Mouse (Mus musculus): ENCODE measurements around the gene Bgn.

Gene Bgn

GRCm38 (mm10) chrX:73490804-73491203 is 7.4 kb downstream of the Bgn start:
- WGBS: 62% methylated on average over 3 of the region's 3 CpGs

DNA sequence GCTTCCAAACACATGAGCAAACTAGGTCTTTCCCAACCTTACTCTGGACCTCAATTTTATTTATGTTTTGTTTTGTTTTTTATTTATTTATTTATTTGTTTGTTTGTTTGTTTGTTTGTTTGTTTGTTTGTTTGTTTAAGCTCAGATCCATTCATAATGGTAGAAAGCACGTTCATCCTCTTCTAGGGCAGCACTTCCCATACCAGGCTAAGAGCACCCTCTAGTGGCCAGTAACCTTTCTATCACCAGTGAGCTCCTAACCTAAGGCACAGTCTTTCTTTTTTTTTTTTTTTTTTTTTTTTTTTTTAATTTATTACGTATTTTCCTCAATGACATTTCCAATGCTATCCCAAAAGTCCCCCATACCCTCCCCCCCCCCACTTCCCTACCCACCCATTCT is 10.2 kb downstream of the Bgn start:
- 0% methylated on average over 1 of the region's 2 CpGs for WGBS

DNA sequence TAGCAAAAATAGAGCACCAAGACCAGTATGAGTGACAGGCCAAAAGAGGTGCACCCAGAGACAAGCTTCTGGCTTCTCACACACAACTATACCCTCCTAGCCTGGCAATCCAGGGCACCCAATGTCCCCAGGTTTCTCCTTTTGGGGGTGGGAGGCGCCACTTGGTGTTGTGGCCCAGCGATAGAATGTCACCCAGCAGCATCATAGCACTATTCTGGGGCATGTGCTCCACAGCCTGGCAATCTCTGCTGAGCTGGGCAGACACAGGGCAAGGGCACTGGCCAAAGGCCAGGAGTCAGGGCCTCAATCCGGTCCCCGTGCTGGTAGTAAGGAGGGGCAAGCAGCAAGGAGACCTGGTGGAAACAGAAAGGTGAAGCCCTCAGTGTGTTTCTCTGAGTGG is 13.3 kb downstream of the Bgn start:
- 83% methylated on average over 4 of the region's 4 CpGs for WGBS

- WGBS: 66% methylated on average over 5 of the region's 5 CpGs
Observed at GRCm38 (mm10) chrX:73505130-73505735, 21.8 kb downstream of the Bgn start.

- WGBS: 73% methylated on average over 4 of the region's 4 CpGs
Observed at GRCm38 (mm10) chrX:73506577-73506976, 23.2 kb downstream of the Bgn start.

DNA sequence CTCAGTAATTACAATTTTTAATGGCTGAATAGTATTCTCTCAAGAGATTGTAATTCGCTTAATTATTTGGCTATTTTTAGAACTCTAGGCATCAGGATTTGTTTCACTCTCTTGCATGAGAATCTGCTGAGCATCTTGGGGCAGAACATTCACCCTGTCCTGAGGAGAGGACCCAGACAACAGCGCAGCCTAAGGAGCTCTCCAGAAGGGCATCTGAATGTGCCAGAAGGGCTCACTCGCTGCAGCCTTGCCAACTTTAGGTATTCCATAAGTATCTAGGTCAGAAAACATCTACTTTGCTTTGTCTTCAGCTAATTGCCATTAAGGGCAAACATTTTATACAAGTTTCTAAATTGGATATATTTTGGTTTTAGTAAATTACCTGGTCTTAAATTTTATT is 25.8 kb downstream of the Bgn start:
- 77% methylated on average over 3 of the region's 3 CpGs for WGBS

- 17% methylated on average over 3 of the region's 3 CpGs for WGBS
Observed at GRCm38 (mm10) chrX:73512904-73513303, 29.5 kb downstream of the Bgn start.

DNA sequence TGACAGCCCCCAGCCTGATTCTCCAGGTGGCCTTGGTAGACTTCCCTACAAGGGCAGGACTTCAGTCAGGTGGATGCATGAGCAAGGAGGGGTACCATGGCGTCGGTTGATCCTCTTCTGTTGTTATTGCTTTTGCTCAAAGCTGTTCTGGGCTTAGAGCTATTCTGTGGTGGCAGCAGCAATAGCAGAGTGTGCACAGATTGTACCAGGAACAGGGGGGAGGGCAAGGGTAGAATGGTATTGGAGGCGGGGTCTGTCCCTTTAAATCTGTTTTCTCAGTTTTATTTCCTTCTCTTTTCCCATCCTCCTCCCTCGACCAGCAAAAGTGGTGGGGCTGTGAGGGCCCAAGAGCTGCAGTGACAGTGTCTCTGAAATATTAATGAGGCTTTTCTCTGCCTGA is 33.2 kb downstream of the Bgn start:
- 43% methylated on average over 4 of the region's 4 CpGs for WGBS

DNA sequence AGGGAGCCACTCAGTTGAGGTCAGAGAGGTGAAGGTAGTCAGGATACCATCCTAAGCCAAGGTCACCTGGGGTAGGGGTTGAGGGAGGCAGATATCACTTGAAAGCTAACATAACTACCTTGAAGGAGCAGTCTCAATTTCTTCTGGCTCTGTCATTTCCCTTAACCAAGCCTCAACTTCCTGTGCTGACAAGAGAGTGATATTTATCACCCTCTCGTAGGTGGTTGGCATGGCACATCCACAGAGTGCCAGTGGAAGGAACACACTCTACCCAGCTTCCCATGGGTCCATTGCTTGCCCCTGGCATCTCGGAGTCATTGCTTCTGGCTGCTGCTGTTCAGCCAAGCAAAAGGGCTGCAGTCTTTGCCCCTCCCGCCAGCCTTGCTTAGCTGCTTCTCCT is 37.3 kb downstream of the Bgn start:
- 80% methylated on average over 3 of the region's 3 CpGs for WGBS

DNA sequence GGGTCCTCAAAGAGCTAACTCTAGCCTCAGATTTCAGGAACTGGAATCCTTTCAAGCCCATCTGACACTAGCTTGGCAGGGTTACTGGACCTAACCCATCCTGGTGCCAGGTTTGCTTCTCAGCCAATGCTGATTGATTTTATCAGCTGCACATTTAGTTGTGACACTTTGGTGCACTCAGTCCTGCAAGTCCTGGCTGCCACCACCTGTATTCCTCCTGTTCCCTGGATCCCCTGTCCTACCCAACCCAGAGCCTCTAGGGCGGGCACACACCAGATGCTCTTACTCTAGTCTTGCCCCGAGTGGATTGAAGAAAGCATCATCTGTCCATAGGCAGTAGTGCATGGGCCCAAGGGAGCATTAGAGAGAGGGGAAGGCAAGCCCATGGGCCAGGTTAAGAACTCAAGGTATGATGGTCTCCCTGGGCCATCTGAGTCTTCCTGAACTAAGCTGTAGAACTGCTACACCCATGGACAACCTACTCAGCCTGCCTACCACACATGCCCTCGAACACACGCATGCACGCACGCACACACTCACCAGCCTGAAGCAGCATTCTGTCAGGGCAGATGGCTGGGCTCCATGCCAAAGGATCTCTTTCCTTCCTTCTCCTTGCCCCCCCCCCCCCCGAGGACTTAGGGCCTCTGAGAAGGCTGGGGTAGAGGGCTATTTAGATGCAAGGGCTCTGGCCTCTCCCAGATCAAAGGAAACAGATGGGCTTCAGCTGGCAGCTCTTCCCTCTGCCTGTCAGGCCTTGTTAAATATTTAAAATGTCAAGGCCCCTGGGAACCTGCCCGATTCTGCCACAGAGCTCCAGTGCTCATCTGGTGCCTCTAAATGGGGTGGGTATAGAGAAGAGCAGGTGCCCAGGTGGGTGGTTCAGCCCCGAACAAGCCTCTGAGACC is 41.2 kb downstream of the Bgn start:
- 43% methylated on average over 9 of the region's 9 CpGs for WGBS

DNA sequence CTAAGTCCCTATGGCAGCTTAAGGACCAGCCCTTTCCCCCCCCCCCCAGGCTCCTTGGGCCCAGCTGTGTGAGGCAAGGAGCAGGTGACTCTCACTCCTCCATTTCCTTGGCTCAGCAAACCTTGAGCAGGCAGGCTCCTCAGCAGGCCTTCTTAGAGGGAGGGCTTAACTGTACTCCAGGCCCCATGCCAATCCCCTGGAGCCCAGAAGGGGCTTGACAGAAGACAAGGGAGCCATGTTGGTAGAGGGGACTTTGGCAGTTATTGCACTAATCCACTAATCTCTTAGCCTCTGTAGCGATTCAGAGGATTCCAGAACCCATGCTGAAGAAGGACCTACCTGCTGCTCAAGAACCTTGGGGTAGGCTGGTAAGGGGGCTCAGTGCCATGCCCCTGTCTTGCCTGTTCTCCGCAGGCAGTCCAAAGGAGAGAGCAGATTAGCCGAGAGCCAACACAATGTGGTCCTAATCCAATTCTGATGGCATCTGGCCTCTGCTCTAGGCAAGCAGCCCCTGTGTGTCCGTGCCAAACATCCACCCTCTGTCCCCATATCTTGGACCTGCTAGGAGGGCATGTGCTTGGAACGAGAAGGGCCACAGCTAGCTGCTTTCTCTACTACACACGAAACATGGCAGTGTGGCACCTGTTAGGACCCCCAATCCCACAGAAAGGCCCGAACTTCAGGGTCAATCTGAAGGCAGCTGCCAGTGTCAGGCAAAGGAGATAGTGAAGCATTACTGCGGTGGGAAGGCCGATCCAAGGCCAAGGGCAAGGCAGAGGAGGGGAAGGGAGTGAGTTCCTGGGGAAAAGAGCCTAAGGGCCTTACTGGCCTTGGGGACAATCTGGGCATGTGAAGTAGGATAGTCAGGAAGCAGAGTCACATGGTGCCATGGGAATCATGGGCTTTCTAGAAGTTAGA is 42.1 kb downstream of the Bgn start:
- 77% methylated on average over 9 of the region's 9 CpGs for WGBS

DNA sequence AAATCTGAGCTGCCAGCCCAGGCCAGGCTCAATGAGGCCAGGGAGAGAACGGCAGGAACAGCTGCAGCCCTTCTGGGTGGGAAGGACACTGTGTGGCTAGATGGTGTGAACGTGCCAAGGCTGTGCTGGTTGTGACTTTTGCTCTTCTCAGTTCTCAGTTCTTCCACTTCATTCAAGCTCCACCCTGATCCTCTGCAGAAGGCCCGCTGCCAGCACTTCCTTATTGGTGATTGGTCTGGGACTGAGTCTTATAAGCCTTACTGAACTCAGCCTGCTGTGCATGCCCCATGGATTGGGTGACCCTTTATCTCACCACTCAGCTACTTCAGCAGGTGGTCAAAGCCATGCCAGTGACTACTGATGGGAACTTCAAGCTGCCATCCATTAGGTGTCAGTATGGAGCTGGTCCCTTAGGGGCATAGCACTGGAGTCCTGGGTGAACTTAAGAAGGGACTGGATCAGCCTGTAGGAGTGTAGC is 43.0 kb downstream of the Bgn start:
- WGBS: 58% methylated on average over 3 of the region's 3 CpGs

DNA sequence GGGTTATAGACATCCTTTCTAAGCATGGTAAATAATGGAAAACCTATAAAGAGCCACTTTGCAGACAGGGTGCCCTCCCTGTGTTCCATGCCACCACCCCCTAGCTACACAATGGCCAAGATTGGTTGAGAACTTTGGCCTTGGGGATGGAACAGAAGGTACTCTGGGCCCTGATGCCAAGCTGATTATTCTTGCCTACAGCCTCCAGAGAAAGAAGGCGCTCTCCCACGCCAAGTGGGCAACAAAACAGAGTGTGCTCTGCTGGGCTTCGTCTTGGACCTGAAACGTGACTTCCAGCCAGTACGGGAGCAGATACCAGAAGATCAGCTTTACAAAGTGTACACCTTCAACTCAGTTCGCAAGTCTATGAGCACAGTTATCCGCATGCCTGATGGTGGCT is 54.5 kb downstream of the Bgn start:
- WGBS: 71% methylated on average over 7 of the region's 7 CpGs

GRCm38 (mm10) chrX:73543340-73543739 is 59.9 kb downstream of the Bgn start:
- 56% methylated on average over 3 of the region's 3 CpGs for WGBS

Data from cerebral cortex, adult 2 months (tissue).